Mouse (Mus musculus) adrenal gland, adult (tissue): ENCODE measurements around the gene Ccdc50.
A peak's percentile ranks its signal among the peaks of the same experiment; 100 is the strongest.

Source experiments
- DNase-seq, 2 experiments: peaks; one replicate each; pipeline ENCODE4 v3.0.0; 2022 to 2023; ENCODE audit warnings: low spot score in 1 of 2; ENCODE audit not compliant: inconsistent age in 2 of 2

Ccdc50 gene

GRCm38 (mm10) chr16:27395251-27396037 lies 6.8 kb downstream of the Ccdc50 start:
- DNase-seq: no peak

- no peak for DNase-seq
Observed at GRCm38 (mm10) chr16:27396951-27397350, 8.3 kb downstream of the Ccdc50 start.

- no peak for DNase-seq
Observed at GRCm38 (mm10) chr16:27399026-27399718, 10.5 kb downstream of the Ccdc50 start.

- no peak for DNase-seq
Observed at GRCm38 (mm10) chr16:27399719-27400253, 11.1 kb downstream of the Ccdc50 start.

GRCm38 (mm10) chr16:27401579-27401978 lies 12.9 kb downstream of the Ccdc50 start:
- no peak for DNase-seq

GRCm38 (mm10) chr16:27404107-27404506 lies 15.4 kb downstream of the Ccdc50 start:
- no peak for DNase-seq

GRCm38 (mm10) chr16:27416937-27417584 lies 28.4 kb downstream of the Ccdc50 start:
- no peak for DNase-seq

- DNase-seq: no peak
Observed at GRCm38 (mm10) chr16:27417632-27418031, 29.0 kb downstream of the Ccdc50 start.

- no peak for DNase-seq
Observed at GRCm38 (mm10) chr16:27420982-27421381, 32.3 kb downstream of the Ccdc50 start.

- DNase-seq: no peak
Observed at GRCm38 (mm10) chr16:27435034-27435433, 46.4 kb downstream of the Ccdc50 start.

- DNase-seq: no peak
Observed at GRCm38 (mm10) chr16:27443941-27444340, 55.3 kb downstream of the Ccdc50 start.

GRCm38 (mm10) chr16:27449360-27449759 lies 60.7 kb downstream of the Ccdc50 start:
- no peak for DNase-seq

GRCm38 (mm10) chr16:27450655-27451054 lies 62.0 kb downstream of the Ccdc50 start:
- DNase-seq: no peak

GRCm38 (mm10) chr16:27453396-27453795 lies 64.7 kb downstream of the Ccdc50 start:
- DNase-seq: no peak

GRCm38 (mm10) chr16:27453823-27454222 lies 65.2 kb downstream of the Ccdc50 start:
- no peak for DNase-seq

- peak; percentile 58 to 89 for DNase-seq
Observed at GRCm38 (mm10) chr16:27457273-27457672, 68.6 kb downstream of the Ccdc50 start.

GRCm38 (mm10) chr16:27468731-27469130 lies 80.1 kb downstream of the Ccdc50 start:
- peak; percentile 12 to 67 for DNase-seq

GRCm38 (mm10) chr16:27471389-27471788 lies 82.7 kb downstream of the Ccdc50 start:
- no peak for DNase-seq

GRCm38 (mm10) chr16:27483834-27484233 lies 95.2 kb downstream of the Ccdc50 start:
- no peak for DNase-seq
